Mouse (Mus musculus): ENCODE measurements around the gene Slc43a3. TPM values are rescaled to one million over a fixed set of nuclear protein-coding genes. Genes with fewer than 3 reads are reported as not detected.

Gene Slc43a3
- polyA plus RNA-seq, 1 experiment from 2014 or later = 14.1 TPM

DNA sequence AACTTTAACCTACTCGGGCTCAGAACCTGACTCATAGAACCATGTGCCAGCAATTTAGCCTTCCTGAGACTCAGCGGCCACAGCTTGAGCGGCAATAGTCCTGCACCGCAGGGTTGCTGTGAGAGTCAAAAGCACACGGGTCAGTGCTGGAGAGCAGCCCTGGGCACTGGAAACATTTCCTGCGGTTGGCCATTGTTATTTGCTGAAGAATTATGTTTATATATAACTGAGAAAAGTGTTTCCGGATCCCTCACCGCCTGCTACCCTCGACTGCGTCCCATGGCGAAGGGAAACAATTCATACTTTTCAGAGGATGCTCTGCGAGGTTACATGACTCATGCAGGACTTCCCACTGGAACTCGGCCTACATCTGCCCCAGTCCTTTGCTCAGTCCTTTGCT is 65.1 kb downstream of the Slc43a3 start:
- Histone ChIP-seq H3K9ac (replicated peaks) (no peak overlapping the region), H3K36me3 (no peaks in the 10 kb centered on the region), H3K27ac (replicated peaks) (no peak overlapping the region), H3K4me2 (replicated peaks) (no peak overlapping the region), H3K27me3 (no peaks in the 10 kb centered on the region), H3K4me3 (no peak overlapping the region), H3K9me3 (no peaks in the 10 kb centered on the region), H3K4me1 (no peaks in the 10 kb centered on the region)
- ATAC-seq (ENCODE audit: low FRiP score, low read depth) = no peak
- WGBS = 78% methylated on average over 13 of the region's 13 CpGs

- Histone ChIP-seq H3K4me1 (no peaks in the 10 kb centered on the region), H3K36me3 (no peaks in the 10 kb centered on the region), H3K27me3 (no peaks in the 10 kb centered on the region), H3K4me3 (no peak overlapping the region), H3K9ac (replicated peaks) (no peak overlapping the region), H3K9me3 (no peaks in the 10 kb centered on the region), H3K4me2 (replicated peaks) (no peak overlapping the region), H3K27ac (replicated peaks) (no peak overlapping the region)
- no peak for ATAC-seq (ENCODE audit: low FRiP score, low read depth)
- 87% methylated on average over 8 of the region's 8 CpGs for WGBS
Observed at GRCm38 (mm10) chr2:85002575-85002974, 66.2 kb downstream of the Slc43a3 start.

- Histone ChIP-seq H3K9ac (replicated peaks) (no peak overlapping the region), H3K36me3 (no peaks in the 10 kb centered on the region), H3K9me3 (no peaks in the 10 kb centered on the region), H3K4me3 (no peak overlapping the region), H3K27me3 (no peaks in the 10 kb centered on the region), H3K4me1 (no peaks in the 10 kb centered on the region), H3K27ac (replicated peaks) (no peak overlapping the region), H3K4me2 (replicated peaks) (no peak overlapping the region)
- no peak for ATAC-seq (ENCODE audit: low FRiP score, low read depth)
- 88% methylated on average over 4 of the region's 4 CpGs for WGBS
Observed at GRCm38 (mm10) chr2:85004341-85004740, 68.0 kb downstream of the Slc43a3 start.

DNA sequence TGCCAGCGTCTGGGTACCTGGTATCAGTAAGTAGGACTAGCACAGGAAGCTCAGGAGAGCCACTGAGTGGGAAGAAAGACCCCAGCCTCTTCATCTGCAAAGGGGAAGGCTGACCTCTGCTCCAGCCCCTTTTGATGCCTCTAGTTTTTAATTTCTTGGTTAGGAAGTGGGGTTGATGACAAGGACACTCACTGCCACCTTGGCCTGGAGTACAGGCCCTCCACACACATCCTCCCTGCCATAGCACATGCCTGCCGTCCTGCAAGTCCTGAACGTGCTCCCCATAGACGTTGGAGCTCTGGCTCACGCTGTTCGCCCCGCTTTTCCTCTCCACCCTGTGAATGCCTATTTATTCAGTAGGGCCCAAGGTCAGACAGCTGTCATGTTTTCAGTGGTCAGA is 70.2 kb downstream of the Slc43a3 start:
- no peak overlapping the region for H3K4me2 ChIP-seq (replicated peaks)
- 78% methylated on average over 7 of the region's 7 CpGs for whole genome bisulfite sequencing

DNA sequence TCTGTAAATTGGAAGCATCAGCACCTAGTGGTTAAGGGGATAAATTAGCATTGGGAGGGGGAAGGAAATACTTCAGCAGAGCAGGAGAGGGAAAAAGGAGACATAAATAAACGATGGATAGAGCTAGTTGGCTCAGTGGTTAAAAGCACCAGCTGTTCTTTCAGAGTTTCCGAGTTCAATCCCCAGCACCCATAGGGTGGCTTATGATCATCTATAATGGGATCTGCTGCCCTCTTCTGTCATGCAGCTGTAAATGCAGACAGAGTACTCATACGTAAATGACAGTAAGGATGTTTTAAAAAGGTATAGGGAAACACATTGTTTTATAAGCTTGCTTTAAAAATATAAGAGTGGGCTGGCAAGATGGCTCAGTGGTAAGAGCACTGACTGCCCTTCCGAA is 71.3 kb downstream of the Slc43a3 start:
- ATAC-seq (ENCODE audit: low FRiP score, low read depth) = no peak

More for the DNA sequence above, 70.2 kb downstream of the Slc43a3 start:
- Histone ChIP-seq H3K9me3 (no peaks in the 10 kb centered on the region), H3K4me1 (no peaks in the 10 kb centered on the region), H3K27me3 (no peaks in the 10 kb centered on the region), H3K4me3 (no peak overlapping the region), H3K27ac (replicated peaks) (no peak overlapping the region), H3K36me3 (no peaks in the 10 kb centered on the region), H3K9ac (replicated peaks) (no peak overlapping the region)
- ATAC-seq (ENCODE audit: low FRiP score, low read depth) = no peak

More for the DNA sequence above, 71.3 kb downstream of the Slc43a3 start:
- H3K4me3 ChIP-seq = no peak overlapping the region
- H3K27ac ChIP-seq (replicated peaks) = no peak overlapping the region
- WGBS = 23% methylated on average over 4 of the region's 4 CpGs
- no peaks in the 10 kb centered on the region for H3K36me3 ChIP-seq
- no peaks in the 10 kb centered on the region for H3K9me3 ChIP-seq
- no peak overlapping the region for H3K9ac ChIP-seq (replicated peaks)
- no peaks in the 10 kb centered on the region for H3K27me3 ChIP-seq
- H3K4me1 ChIP-seq = no peaks in the 10 kb centered on the region
- no peak overlapping the region for H3K4me2 ChIP-seq (replicated peaks)

Small RNAs within 50 kb of the gene (microRNA-seq; reads per million reads assigned to microRNA genes)
- not detected for gene Gm24332

Other genes with a start within 250 kb of the Slc43a3 start
- gene Zdhhc5, start 221.4 kb upstream of the Slc43a3 start, polyA plus RNA-seq (2016; fragmentation: Nextera tagmentation; extraction: Ambion mirVana) = 28.1 and 29.5 TPM in 2 replicates
- gene Clp1, start 209.2 kb upstream of the Slc43a3 start, polyA plus RNA-seq (2016; fragmentation: Nextera tagmentation; extraction: Ambion mirVana) = 42.5 and 45.9 TPM in 2 replicates
- 22.5 and 26.3 TPM in 2 replicates for gene Ypel4, start 202.5 kb upstream of the Slc43a3 start, polyA plus RNA-seq (2016; fragmentation: Nextera tagmentation; extraction: Ambion mirVana)
- gene Gm19426, start 192.9 kb upstream of the Slc43a3 start, polyA plus RNA-seq (2016; fragmentation: Nextera tagmentation; extraction: Ambion mirVana) = 9.1 and 10.9 TPM in 2 replicates
- gene Serping1, start 161.1 kb upstream of the Slc43a3 start, polyA plus RNA-seq (2016; fragmentation: Nextera tagmentation; extraction: Ambion mirVana) = 38.8 and 46.2 TPM in 2 replicates
- gene Ube2l6, start 137.8 kb upstream of the Slc43a3 start, polyA plus RNA-seq (2016; fragmentation: Nextera tagmentation; extraction: Ambion mirVana) = 26.6 and 31.2 TPM in 2 replicates
- 0.13 TPM in 1 of 2 replicates, not detected in the other for gene Smtnl1, start 113.9 kb upstream of the Slc43a3 start, polyA plus RNA-seq (2016; fragmentation: Nextera tagmentation; extraction: Ambion mirVana)
- gene Timm10, start 109.6 kb upstream of the Slc43a3 start, polyA plus RNA-seq (2016; fragmentation: Nextera tagmentation; extraction: Ambion mirVana) = 32.7 and 35.8 TPM in 2 replicates
- 9.5 and 10.2 TPM in 2 replicates for gene Slc43a1, start 97.7 kb upstream of the Slc43a3 start, polyA plus RNA-seq (2016; fragmentation: Nextera tagmentation; extraction: Ambion mirVana)
- gene Rtn4rl2, start 49.9 kb upstream of the Slc43a3 start, polyA plus RNA-seq (2016; fragmentation: Nextera tagmentation; extraction: Ambion mirVana) = 4.1 and 5.4 TPM in 2 replicates
- gene Prg2, start 43.9 kb downstream of the Slc43a3 start, polyA plus RNA-seq (2016; fragmentation: Nextera tagmentation; extraction: Ambion mirVana) = not detected in 2 replicates
- gene Prg3, start 51.6 kb downstream of the Slc43a3 start, polyA plus RNA-seq (2016; fragmentation: Nextera tagmentation; extraction: Ambion mirVana) = not detected in 2 replicates
- 261 and 262 TPM in 2 replicates for gene Ssrp1, start 100.7 kb downstream of the Slc43a3 start, polyA plus RNA-seq (2016; fragmentation: Nextera tagmentation; extraction: Ambion mirVana)
- gene P2rx3, start 100.9 kb downstream of the Slc43a3 start, polyA plus RNA-seq (2016; fragmentation: Nextera tagmentation; extraction: Ambion mirVana) = 3.2 and 4.1 TPM in 2 replicates
- 40.3 and 48.0 TPM in 2 replicates for gene Tnks1bp1, start 111.4 kb downstream of the Slc43a3 start, polyA plus RNA-seq (2016; fragmentation: Nextera tagmentation; extraction: Ambion mirVana)
- gene Aplnr, start 199.6 kb downstream of the Slc43a3 start, polyA plus RNA-seq (2016; fragmentation: Nextera tagmentation; extraction: Ambion mirVana) = 32.9 and 33.8 TPM in 2 replicates